Mouse (Mus musculus) natural killer cell, adult 2 months (primary cell): ENCODE results near the gene Gm20388.

Source experiments
- DNase-seq, 2 experiments: peaks; one replicate each; pipeline ENCODE4 v3.0.0; 2022; ENCODE audit warnings: low spot score in 2 of 2

The Gm20388 gene

GRCm38 (mm10) chr8:120997926-120998325 is 1087.3 kb downstream of the Gm20388 start:
- DNase-seq: no peak

GRCm38 (mm10) chr8:120998966-120999365 is 1088.3 kb downstream of the Gm20388 start:
- no peak for DNase-seq

- DNase-seq: no peak
Measured at GRCm38 (mm10) chr8:121001951-121002350, 1091.3 kb downstream of the Gm20388 start.

DNA sequence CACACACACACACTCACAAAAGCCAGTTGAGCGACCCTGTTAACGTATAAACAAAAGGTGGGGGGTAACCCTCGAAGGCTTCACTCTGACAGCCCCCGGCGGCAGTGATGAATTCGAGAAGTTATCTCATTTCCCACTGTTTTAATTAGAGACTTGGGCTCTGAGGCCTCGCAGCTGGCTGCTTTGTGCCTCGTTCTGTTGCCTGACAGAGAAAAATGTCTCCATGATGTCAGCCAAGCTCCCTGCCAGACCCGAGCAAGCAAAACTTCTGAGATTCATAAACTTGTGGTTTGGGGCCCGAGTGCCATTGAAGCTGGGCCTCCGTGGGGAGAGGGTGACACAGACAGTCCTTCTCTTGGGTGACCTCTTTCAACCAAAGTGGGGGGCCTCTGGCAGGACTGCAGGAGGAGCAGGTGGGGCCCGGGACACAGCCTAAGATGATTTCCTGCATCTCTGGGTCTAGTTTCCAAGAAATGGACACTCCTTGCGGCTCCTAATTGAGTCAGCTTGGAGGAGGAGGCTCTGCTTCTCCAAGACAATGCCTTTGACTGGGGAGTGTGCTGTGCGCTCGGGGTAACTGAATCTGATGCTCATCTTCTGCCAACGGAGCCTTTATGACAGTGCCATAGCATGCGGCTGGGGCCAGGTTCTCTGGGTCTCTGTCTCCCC is 1092.4 kb downstream of the Gm20388 start:
- no peak for DNase-seq

DNA sequence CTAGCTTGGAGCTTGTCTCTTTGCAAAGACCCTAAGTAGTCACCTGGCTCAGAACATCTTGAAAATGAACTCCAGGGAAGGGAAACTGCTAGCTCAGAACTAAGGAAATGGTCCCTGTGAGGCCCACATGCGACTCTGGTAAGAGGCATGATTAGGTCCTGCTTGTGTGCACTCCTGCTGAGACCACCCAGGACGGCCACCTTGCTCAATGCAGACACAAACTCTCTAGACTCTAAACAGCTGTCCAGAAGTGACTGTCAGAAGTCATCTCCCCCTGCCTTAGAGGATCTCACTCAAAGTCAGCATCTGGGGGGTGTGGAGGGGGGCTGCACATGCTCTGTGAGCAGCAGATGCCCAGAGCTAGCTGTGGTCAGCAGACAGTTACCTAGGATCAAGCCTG is 1093.0 kb downstream of the Gm20388 start:
- no peak for DNase-seq

GRCm38 (mm10) chr8:121013318-121013717 is 1102.7 kb downstream of the Gm20388 start:
- DNase-seq: no peak

GRCm38 (mm10) chr8:121016621-121017020 is 1106.0 kb downstream of the Gm20388 start:
- no peak for DNase-seq

DNA sequence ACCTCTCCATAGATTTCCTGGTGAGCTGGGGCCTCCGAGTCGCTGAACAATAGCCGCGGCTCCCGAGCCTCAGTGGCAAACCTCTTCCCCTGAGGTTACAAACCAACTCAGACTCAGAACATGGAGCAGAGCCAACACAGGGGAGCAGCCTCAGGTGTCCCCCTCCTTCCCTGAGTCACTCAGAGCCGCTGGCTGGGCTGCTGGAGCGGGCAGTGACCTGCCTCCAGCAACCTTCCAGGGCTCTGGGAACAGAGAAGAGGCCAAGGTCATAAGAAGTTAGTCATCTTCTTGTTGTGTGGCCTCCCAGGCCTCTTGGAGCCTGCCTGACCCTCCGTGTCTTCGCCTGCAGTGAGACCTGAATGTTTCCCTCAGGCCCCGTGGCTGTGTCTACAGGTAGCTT is 1107.6 kb downstream of the Gm20388 start:
- no peak for DNase-seq

- DNase-seq: no peak
Measured at GRCm38 (mm10) chr8:121021488-121021887, 1110.8 kb downstream of the Gm20388 start.

DNA sequence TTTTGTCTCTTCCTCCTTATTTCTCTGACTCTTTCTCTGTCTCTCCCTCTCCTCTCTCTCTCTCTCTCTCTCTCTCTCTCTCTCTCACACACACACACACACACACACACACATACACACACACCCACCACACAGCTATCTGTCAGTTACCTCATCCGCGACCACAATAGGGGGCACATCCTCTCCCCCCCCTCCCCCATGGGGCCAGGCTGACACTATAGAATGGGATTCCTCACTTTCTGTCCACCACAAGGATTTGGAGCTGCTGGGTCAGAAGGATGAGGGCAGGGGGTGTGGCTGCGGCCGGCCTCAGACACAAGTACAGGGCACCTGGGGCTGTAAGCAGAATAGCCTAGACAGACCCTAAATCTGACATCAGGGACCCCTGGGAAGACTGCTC is 1112.4 kb downstream of the Gm20388 start:
- DNase-seq: no peak

- DNase-seq: no peak
Measured at GRCm38 (mm10) chr8:121023736-121024135, 1113.1 kb downstream of the Gm20388 start.

DNA sequence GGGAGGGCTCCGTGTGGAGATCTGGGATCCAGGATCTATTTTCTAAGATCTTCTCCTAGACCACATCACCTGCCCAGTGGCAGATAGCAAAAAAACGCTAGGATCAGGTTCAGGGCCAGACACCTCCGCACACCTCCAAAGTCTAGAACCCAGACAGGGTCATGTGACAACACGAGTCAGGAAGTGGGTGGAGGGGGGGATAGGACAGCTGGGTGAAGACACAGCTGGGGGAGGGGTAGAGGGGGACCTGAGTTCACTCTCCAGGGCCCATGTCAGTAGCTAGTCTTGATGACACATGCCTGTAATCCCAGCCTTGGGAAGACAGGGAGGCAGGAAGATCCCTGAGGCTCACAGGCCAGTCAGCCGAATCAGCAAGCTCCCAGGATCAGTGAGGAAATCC is 1114.8 kb downstream of the Gm20388 start:
- DNase-seq: no peak

GRCm38 (mm10) chr8:121027787-121028186 is 1117.1 kb downstream of the Gm20388 start:
- DNase-seq: no peak

DNA sequence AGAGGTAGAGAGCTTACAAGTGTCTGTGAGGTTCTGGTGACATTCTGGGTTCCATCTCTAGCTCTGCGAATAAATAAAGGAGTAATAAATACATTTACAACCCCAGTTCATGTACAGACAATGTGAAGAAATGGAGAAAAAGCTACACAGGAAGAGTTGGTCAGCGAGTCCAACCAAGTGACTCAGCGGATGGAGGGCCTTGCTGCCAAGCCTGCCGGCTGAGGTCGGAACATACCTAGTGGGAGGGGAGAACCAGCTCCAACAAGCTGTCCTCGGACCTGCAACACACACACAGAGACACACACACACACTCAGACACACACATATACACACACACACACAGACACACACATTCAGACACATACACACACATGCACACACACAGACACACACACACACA is 1118.4 kb downstream of the Gm20388 start:
- DNase-seq: no peak

DNA sequence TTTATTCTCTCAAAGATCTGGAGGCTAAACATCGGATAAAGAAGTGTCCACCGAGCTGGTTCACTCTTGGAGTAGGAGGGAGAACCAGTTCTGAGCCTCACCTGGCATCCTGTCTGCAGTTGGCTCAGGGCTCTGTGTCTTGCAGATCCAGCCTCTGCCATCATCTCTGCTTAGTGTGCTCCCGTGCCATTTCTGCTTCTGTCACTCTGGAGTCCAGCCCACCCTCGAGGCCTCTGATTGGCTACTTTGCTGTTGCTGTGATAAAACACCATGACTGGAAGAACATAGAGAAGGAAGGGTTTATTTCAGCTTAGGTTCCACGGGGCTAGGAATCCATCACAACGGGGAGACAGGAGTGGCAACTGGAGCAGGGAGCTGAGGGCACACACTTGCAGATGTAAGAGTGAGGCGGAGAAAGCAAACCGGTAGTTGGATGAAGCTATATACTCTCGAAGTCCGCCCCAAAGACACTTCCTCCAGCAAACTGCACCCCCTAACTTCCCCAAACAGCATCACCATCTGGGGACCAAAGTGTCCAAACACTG is 1119.9 kb downstream of the Gm20388 start:
- DNase-seq: no peak

DNA sequence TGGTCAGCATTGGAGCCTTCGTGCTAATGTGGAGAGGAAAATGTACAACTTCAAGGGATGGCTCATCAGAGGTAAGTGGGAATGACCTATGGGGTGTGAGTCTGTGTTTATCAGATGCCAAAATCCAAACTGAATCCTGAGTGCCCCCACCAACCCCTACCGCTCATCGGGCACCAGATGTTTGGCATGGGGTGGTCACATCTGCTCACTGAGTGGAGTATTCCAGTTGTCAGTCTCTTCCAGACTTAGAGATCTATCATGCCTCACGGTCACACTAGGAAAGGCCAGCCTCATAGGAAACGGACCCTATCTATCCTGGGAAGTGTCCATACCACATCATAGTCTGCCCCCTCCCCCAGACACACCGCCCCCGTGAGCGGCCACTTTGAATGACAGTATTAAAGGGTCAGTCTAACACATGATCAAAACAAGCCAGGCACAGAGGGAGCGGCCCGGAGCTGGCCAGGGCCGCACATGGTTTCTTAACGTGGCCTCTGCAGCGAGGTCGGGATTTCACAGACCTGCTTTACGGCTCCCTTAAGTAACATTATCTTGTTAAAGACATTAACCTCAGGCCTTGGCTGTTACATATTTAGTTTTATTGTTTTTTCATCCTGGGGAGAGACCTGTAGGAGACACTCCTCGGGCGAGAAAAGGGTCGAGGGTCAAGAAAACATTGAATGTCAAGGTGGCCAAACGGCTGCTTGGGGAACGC is 1122.8 kb downstream of the Gm20388 start:
- no peak for DNase-seq

- DNase-seq: no peak
Measured at GRCm38 (mm10) chr8:121035611-121036010, 1125.0 kb downstream of the Gm20388 start.

DNA sequence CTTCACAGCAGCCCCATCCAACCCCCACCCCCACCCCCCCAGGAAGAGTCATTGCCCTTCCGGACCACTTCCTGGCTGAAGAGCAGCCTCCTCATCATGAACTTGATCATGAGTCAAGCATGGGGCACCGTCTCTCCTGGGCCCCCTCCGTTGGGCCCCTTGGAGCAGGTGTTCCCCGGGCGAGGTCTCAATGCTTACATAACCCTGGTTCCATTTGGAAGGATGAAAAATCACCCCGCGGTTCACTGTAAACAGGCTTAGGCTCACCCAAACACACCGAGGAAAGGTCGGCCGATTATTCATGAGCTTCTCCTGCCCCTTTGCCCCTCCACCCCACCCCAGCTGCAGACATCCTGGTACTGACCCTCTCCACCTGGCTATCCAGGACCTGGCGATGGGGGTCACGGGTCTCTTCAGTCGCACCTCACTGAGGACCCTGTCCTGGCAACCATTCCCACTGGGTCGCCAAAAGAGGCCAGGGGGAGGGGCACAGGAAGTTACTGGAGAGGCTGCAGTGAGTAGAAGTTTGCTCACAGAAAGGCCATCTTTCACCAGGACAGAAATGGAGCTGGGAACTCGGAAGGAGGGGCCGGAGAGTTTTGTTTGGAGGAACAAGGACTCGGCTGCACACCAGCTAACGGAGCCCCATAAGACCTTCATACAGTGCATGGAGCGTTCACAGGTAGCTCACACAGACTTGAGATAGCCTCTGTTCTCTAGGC is 1133.2 kb downstream of the Gm20388 start:
- DNase-seq: no peak

DNA sequence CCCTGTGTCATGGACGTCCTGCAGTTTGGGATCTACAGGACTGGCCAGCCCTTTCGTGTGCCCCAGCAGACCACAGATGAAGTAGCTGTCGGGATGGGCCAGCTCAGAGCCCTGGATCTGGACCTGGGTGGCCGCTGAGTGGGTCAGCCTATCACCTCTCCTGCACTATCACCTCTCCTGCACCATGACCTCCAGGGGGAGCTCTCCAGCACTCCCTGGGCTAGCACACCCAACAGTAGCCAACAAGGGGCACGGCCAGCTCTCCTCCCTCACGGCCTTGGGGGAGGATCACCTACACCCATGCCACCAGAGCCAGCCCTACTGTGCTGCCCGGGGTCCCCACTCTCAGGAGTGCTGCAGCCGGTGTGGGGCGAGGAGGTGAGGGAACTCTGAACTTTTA is 1136.8 kb downstream of the Gm20388 start:
- DNase-seq: no peak

DNA sequence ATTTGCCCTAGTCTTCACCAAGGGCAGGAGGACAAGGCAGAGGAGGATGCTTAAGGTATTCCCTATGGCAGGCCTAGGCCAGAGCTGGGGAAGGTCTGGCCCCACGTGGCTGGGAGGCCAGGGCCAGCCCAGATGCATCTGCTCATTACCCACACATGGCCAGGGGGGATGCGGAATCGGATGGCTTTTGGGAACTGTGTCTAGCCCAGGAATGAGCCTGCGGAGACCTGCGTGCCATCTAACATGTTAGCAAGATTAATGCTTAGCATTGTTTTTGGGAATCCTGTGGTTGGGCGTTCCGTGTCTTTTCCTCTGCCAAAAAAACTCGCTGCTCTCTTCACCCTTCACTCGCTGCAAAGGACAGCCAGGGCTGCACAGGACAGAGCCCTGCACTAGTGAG is 1147.4 kb downstream of the Gm20388 start:
- DNase-seq: no peak

- DNase-seq: no peak
Measured at GRCm38 (mm10) chr8:121059098-121059497, 1148.5 kb downstream of the Gm20388 start.

DNA sequence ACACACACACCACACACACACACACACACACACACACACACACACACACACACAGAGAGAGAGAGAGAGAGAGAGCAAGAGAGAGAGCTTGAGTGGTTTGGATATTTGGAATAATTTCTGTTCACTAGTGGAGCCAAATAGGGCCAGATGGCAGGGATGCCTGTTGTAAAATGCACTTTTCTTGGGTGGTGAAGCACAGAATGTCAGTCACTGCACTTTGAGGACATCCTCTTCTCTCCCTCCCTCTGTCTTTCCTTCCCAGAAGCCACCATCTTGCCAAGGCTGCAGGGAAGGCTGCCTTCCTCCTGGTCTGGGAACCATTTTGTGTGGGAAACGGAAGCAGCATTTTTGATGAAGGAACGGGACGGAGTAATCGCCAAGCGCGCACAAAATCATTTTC is 1151.9 kb downstream of the Gm20388 start:
- no peak for DNase-seq

DNA sequence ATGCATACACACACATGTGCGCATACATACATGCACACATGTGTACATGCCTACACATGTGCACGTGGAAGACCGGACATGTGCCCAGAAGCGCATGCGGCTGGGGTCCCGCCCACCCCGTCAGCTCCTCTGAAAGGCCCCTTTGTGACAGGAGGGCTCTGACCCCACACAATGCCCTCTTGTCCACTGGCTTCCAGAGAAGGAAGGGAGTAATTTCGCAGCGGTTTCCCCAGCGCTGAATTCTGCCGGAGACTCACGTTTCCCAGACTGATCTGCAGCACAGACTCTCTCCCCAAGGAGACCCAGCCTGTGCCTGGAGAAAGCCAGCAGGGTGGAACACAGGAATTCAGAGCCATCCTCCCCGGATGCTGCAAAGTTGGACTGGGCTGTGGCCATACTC is 1153.0 kb downstream of the Gm20388 start:
- DNase-seq: no peak
